Mouse (Mus musculus): ENCODE data around the gene Olfr1046.

- TF ChIP-seq POLR2A (IDR thresholded peaks at IDR 0.05; ENCODE audit: borderline replicate concordance, extremely low read depth, insufficient read depth, insufficient read length, poor library complexity, severe bottlenecking) = no peak
- no peak for TF ChIP-seq CTCF (IDR thresholded peaks at IDR 0.05; ENCODE audit: borderline replicate concordance, extremely low read depth, insufficient read depth, insufficient read length)
Observed at GRCm38 (mm10) chr2:86195863-86196262, 23.3 kb downstream of the Olfr1046 start.

Data from brain, embryonic 14.5 days (tissue).